Mouse (Mus musculus): Measurements from ENCODE around the gene Tmx4. TPM values are rescaled to one million over a fixed set of nuclear protein-coding genes. Genes with fewer than 3 reads are reported as not detected.

The Tmx4 gene
- polyA plus RNA-seq, 1 experiment from 2014 or later = 12.5 TPM

DNA sequence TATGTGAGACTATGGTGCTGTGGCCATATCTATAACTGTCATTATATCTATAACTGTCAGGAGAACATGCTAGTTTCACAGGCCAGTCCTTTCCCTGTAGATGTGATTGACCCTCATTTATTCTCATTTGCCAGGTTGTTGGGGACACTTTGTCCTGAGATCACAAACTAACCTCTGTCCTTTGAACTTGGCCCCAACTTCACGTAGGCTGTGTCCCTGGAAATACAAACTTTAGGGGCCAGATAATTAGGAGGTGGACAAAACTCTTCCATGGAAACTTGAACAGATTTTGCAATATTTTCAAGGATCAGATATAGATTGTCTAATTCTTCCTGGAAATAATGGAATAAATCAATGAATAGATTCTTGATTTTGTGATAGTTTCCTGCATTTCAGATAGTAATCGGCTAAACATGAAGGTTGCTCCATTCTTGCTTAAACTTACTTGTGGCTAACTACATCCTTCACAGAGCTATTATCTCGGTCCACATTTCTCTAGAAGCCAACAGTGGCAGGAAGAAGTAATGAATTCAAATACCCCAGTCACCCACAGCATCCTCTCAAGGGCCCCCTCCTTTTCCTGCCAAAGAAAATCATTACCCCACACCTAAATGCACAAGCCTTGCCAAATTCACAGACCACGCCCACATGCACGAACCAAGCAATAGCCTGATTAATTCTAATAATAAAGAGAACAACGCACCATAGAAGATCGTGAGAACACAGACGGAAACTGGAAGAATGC is 99.5 kb downstream of the Tmx4 start:
- Histone ChIP-seq H3K27me3 (ENCODE audit: insufficient read depth, low read length) (no peaks in the 10 kb centered on the region), H3K27ac (no peak overlapping the region), H3K36me3 (ENCODE audit: insufficient read depth, low read length) (no peaks in the 10 kb centered on the region), H3K4me1 (replicated peaks; ENCODE audit: insufficient read depth, low read length) (no peaks in the 10 kb centered on the region), H3K4me3 (replicated peaks; ENCODE audit: low read depth, low read length) (no peak overlapping the region), H3K9ac (ENCODE audit: low read depth, low read length) (no peak overlapping the region), H3K9me3 (replicated peaks; ENCODE audit: low read length) (no peaks in the 10 kb centered on the region), H3K4me2 (ENCODE audit: low read length) (no peak overlapping the region)
- TF ChIP-seq CTCF (IDR thresholded peaks at IDR 0.05; ENCODE audit: low read depth) = no peak
- ATAC-seq (replicated peaks; ENCODE audit: low FRiP score, low read depth) (no peak), DNase-seq (ENCODE audit: low spot score) (no peak)
- 71% methylated on average over 8 of the region's 8 CpGs for WGBS

Other genes starting within 250 kb of the Tmx4 start
- 0.09 TPM in 1 of 2 replicates, not detected in the other for gene Hao1, start 89.8 kb downstream of the Tmx4 start, polyA plus RNA-seq (2015; fragmentation: Nextera tagmentation; extraction: Ambion mirVana)
- gene Plcb1, start 141.9 kb upstream of the Tmx4 start, polyA plus RNA-seq (2015; fragmentation: Nextera tagmentation; extraction: Ambion mirVana) = 20.8 and 23.1 TPM in 2 replicates

All from kidney, postnatal 0 days (tissue).